Mouse (Mus musculus) lung, embryonic 14.5 days (tissue): ENCODE measurements around the gene Tgfb3. TPM values are rescaled to one million over a fixed set of nuclear protein-coding genes. Genes with fewer than 3 reads are reported as not detected.
A peak's percentile ranks its signal among the peaks of the same experiment; 100 is the strongest.

Experiments
- ATAC-seq: fragments of 200-750 bp; cut with Nextera tagmentation; 2 replicates; pipeline ENCODE4 v1.8.0; 2017; ENCODE audit warnings: mild to moderate bottlenecking, moderate TSS enrichment, moderate library complexity; ENCODE audit not compliant: insufficient read depth
- DNase-seq: peaks from one replicate; pipeline ENCODE4 v3.0.0-alpha.2; 2015
- H3K27ac ChIP-seq: fragments of 300-500 bp; sonication (generic); 2 replicates; pipeline ENCODE4 v1.5.1; 2014; ENCODE audit warnings: low read depth, mild to moderate bottlenecking, moderate library complexity
- H3K27me3 ChIP-seq: fragments of 300-500 bp; sonication (generic); 2 replicates; pipeline ENCODE4 v1.6.1; 2014; ENCODE audit warnings: low read length, control low read depth; ENCODE audit not compliant: insufficient read depth
- H3K36me3 ChIP-seq: fragments of 300-500 bp; sonication (generic); 2 replicates; pipeline ENCODE4 v1.6.1; 2014; ENCODE audit warnings: control low read depth; ENCODE audit not compliant: insufficient read depth
- H3K4me1 ChIP-seq: fragments of 300-500 bp; sonication (generic); 2 replicates; pipeline ENCODE4 v1.6.1; 2014; ENCODE audit warnings: antibody characterized with exemption, control low read depth; ENCODE audit not compliant: insufficient read depth
- H3K4me2 ChIP-seq: fragments of 300-500 bp; sonication (generic); 2 replicates; pipeline ENCODE4 v1.6.1; 2014; ENCODE audit warnings: mild to moderate bottlenecking
- H3K4me3 ChIP-seq: fragments of 300-500 bp; sonication (generic); 2 replicates; pipeline ENCODE4 v1.5.1; 2014; ENCODE audit warnings: low read depth, low read length
- H3K9ac ChIP-seq: fragments of 300-500 bp; sonication (generic); 2 replicates; pipeline ENCODE4 v1.6.1; 2014
- H3K9me3 ChIP-seq: fragments of 300-500 bp; sonication (generic); 2 replicates; pipeline ENCODE4 v1.6.1; 2016; ENCODE audit warnings: low read depth, low read length, control low read depth
- CTCF ChIP-seq: IDR thresholded peaks from 2 replicates; pipeline ENCODE4 v1.5.1; 2016; ENCODE audit warnings: antibody characterized with exemption, low read depth
- WGBS: fragments of 180-500 bp; shearing (Covaris S2); extraction: QIAGEN DNeasy Blood & Tissue Kit; methylation state at CpG from one replicate; pipeline ENCODE4 v1.1.7; 2014; 5-methylcytosine and 5-hydroxymethylcytosine counted together
- polyA plus RNA-seq: library from polyadenylated mRNA; unstranded; fragments of >200 nt; fragmentation: Nextera tagmentation; extraction: Ambion mirVana; gene quantifications from 2 replicates; pipeline ENCODE4 v1.2.1, GENCODE M21; 2014

Gene Tgfb3
- polyA plus RNA-seq, 1 experiment from 2014 or later = 50.5 TPM

GRCm38 (mm10) chr12:86082481-86083012 lies 3.7 kb upstream of the Tgfb3 start, which contains the start of gene Ift43:
Ift43 (plus strand) TSS chr12:86082541.
- 0 out of 2 replicates have a peak within 1 kb of the TSS, but pooled peaks have one; percentile 50 for H3K27ac ChIP-seq
- TF ChIP-seq CTCF = no peak
- peak within 1 kb of the TSS; percentile 59 for H3K4me3 ChIP-seq
- H3K4me2 ChIP-seq = peak within 1 kb of the TSS; percentile 68
- H3K4me1 ChIP-seq = 0 out of 2 replicates have a peak, but pooled peaks cover 5% of the 10 kb centered on the region
- no peaks in the 10 kb centered on the region for H3K9me3 ChIP-seq
- DNase-seq = peak; percentile 94
- H3K27me3 ChIP-seq = no peaks in the 10 kb centered on the region
- peaks cover 13% of the 10 kb centered on the region; the same call in 1 of the 2 replicates for H3K36me3 ChIP-seq
- ATAC-seq = peak; percentile 56; the same call in 1 of the 2 replicates
- H3K9ac ChIP-seq = peak within 1 kb of the TSS; percentile 71
- WGBS = under 1% methylated on average over 35 of the region's 35 CpGs

GRCm38 (mm10) chr12:86079202-86079667 lies 394 bp upstream of the Tgfb3 start:
- peak; percentile 98 for TF ChIP-seq CTCF
- DNase-seq (peak; percentile 96), ATAC-seq (peak; percentile 82)
- H3K4me2 ChIP-seq = peak overlapping the region; percentile 86
- no peaks in the 10 kb centered on the region for H3K27me3 ChIP-seq
- under 1% methylated on average over 31 of the region's 31 CpGs for WGBS
- H3K4me1 ChIP-seq = 0 out of 2 replicates have a peak, but pooled peaks cover 6% of the 10 kb centered on the region
- H3K36me3 ChIP-seq = no peaks in the 10 kb centered on the region
- H3K4me3 ChIP-seq = peak overlapping the region; percentile 55
- peak overlapping the region; percentile 98 for H3K27ac ChIP-seq
- no peaks in the 10 kb centered on the region for H3K9me3 ChIP-seq
- H3K9ac ChIP-seq = peak overlapping the region; percentile 80

DNA sequence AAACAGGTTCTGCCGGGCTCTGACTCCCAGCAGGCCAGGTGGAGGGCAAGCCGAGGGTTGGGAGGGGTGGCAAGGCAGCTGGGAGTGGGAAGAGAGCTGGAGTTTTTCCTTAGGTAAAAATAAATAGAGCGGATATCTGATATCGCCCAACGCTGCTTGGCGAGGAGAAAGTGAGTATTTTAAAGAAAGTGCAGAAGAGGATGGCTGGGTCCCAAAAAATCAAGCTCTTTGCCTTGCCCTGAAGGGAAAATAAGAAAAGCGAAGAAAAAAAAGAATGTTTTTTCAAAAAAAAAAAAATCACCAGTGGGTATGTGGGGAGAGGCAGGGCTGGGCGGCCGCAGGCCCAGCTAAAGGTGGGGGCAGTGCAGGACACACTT lies 677 bp downstream of the Tgfb3 start:
- peak; percentile 24 for DNase-seq
- no peaks in the 10 kb centered on the region for H3K27me3 ChIP-seq
- peak overlapping the region; percentile 98 for H3K27ac ChIP-seq
- no peak for ATAC-seq
- H3K4me2 ChIP-seq = peak overlapping the region; percentile 86
- peak overlapping the region; percentile 55 for H3K4me3 ChIP-seq
- H3K4me1 ChIP-seq = 0 out of 2 replicates have a peak, but pooled peaks cover 6% of the 10 kb centered on the region
- TF ChIP-seq CTCF = no peak
- H3K9me3 ChIP-seq = no peaks in the 10 kb centered on the region
- peak overlapping the region; percentile 80 for H3K9ac ChIP-seq
- no peaks in the 10 kb centered on the region for H3K36me3 ChIP-seq
- 8% methylated on average over 9 of the region's 9 CpGs for WGBS

GRCm38 (mm10) chr12:86077736-86078135 lies 1.1 kb downstream of the Tgfb3 start:
- H3K36me3 ChIP-seq = no peaks in the 10 kb centered on the region
- 12% methylated on average over 11 of the region's 11 CpGs for WGBS
- peak overlapping the region; percentile 98 for H3K27ac ChIP-seq
- ATAC-seq = no peak
- H3K4me1 ChIP-seq = 0 out of 2 replicates have a peak, but pooled peaks cover 6% of the 10 kb centered on the region
- no peaks in the 10 kb centered on the region for H3K27me3 ChIP-seq
- peak overlapping the region; percentile 55 for H3K4me3 ChIP-seq
- H3K4me2 ChIP-seq = peak overlapping the region; percentile 86
- no peak for TF ChIP-seq CTCF
- H3K9ac ChIP-seq = peak overlapping the region; percentile 80
- no peak for DNase-seq
- H3K9me3 ChIP-seq = no peaks in the 10 kb centered on the region

DNA sequence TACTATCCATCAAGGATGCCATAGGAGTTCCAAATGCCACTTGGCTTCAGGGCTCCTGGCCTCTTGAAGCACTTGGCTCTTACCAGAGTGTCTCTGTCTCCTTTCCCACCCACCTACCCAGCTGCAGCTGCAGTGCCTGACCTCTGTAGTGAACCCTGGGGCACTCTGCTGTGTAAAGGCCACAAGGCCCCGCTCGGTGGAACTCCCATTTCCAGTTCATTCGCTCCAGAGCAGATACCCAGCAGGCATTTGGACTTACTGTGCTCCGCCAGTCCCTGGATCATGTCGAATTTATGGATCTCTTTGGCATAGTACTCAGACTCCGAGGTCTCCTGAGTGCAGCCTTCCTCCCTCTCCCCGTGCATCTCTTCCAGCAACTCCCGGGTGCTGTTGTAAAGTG lies 1.5 kb downstream of the Tgfb3 start:
- WGBS = 19% methylated on average over 8 of the region's 8 CpGs
- Histone ChIP-seq H3K9me3 (no peaks in the 10 kb centered on the region), H3K27ac (peak overlapping the region; percentile 98; the same call in 1 of the 2 replicates), H3K36me3 (no peaks in the 10 kb centered on the region), H3K4me2 (peak overlapping the region; percentile 86), H3K27me3 (no peaks in the 10 kb centered on the region), H3K9ac (peak overlapping the region; percentile 80), H3K4me1 (0 out of 2 replicates have a peak, but pooled peaks cover 6% of the 10 kb centered on the region), H3K4me3 (peak overlapping the region; percentile 55)
- no peak for ATAC-seq
- no peak for TF ChIP-seq CTCF
- DNase-seq = peak; percentile 8

DNA sequence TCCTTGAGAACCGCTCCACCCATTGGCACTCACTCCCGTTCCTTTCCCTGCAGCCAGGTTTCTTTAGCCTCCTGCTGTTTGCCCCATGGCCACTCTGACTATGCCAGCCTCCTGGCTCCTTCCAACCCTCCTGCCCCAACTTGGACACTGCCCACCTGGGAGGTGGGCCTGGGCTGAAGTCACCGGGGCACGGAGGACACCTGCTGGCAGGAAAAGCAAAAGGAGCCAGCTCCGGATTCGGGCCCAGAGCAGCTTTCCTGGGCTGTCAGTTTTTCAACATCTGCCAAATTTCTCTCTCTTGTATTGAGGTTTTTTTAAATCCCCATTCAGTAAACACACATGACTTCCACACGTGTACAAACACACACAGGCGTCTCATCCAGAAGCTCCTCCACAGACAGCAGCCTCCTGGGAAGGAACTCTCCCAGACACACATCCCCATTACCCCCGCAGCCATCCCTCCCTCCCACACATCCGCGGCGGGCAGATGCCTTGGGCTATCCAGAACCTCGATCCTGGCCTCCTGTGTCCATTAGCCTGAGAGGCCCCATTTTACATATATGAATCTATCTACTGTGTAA lies 2.4 kb downstream of the Tgfb3 start:
- H3K36me3 ChIP-seq = no peaks in the 10 kb centered on the region; the same call in 1 of the 2 replicates
- peak; percentile 64 for TF ChIP-seq CTCF
- H3K9me3 ChIP-seq = no peaks in the 10 kb centered on the region
- H3K4me2 ChIP-seq = peak overlapping the region; percentile 86
- 9% methylated on average over 13 of the region's 13 CpGs for WGBS
- DNase-seq = peak; percentile 57
- peak overlapping the region; percentile 55 for H3K4me3 ChIP-seq
- H3K9ac ChIP-seq = peak overlapping the region; percentile 80
- no peaks in the 10 kb centered on the region for H3K27me3 ChIP-seq
- 0 out of 2 replicates have a peak, but pooled peaks cover 6% of the 10 kb centered on the region for H3K4me1 ChIP-seq
- H3K27ac ChIP-seq = no peak overlapping the region
- ATAC-seq = no peak

DNA sequence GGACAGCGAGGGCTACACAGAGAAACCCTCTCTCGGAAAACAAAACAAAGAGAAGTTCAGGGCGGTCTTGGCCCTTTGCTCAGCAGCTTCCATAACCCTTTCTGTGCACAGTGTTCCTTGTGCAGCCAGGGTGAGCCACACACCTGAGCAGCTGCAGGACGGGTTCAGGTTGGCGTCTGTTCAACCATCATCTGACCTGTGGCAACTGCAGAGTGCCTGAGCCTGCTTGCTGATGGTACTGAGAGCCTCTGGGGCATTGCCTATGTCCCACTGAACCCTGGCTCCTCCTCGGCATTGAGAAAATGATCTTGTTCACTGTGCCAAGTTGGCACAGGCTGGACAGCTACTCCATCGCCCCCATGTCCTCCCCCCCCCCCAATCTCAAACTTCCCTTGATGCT lies 3.5 kb downstream of the Tgfb3 start:
- Histone ChIP-seq H3K36me3 (no peaks in the 10 kb centered on the region; the same call in 1 of the 2 replicates), H3K9ac (no peak overlapping the region), H3K4me3 (peak overlapping the region; percentile 55), H3K4me2 (peak overlapping the region; percentile 86), H3K9me3 (no peaks in the 10 kb centered on the region), H3K27ac (no peak overlapping the region), H3K27me3 (no peaks in the 10 kb centered on the region), H3K4me1 (0 out of 2 replicates have a peak, but pooled peaks cover 6% of the 10 kb centered on the region)
- ATAC-seq (no peak), DNase-seq (no peak)
- WGBS = 82% methylated on average over 7 of the region's 7 CpGs
- no peak for TF ChIP-seq CTCF
